Mouse (Mus musculus) limb, embryonic 12.5 days (tissue): ENCODE data around the gene C9. TPM values are rescaled to one million over a fixed set of nuclear protein-coding genes. Genes with fewer than 3 reads are reported as not detected.

ENCODE experiments used
- ATAC-seq: fragments of 200-750 bp; cut with Nextera tagmentation; 2 replicates; pipeline ENCODE4 v1.8.0; 2017; ENCODE audit warnings: low read depth, moderate TSS enrichment; ENCODE audit not compliant: insufficient number of reproducible peaks, insufficient read depth, low FRiP score, low TSS enrichment
- H3K27ac ChIP-seq: fragments of 300-500 bp; sonication (generic); 2 replicates; pipeline ENCODE4 v1.5.1; 2016; ENCODE audit warnings: mild to moderate bottlenecking, moderate library complexity
- H3K27me3 ChIP-seq: fragments of 300-500 bp; sonication (generic); 2 replicates; pipeline ENCODE4 v1.6.1; 2016; ENCODE audit warnings: mild to moderate bottlenecking, moderate library complexity
- H3K36me3 ChIP-seq: fragments of 300-500 bp; sonication (generic); 2 replicates; pipeline ENCODE4 v1.6.1; 2016; ENCODE audit warnings: mild to moderate bottlenecking, moderate library complexity
- H3K4me1 ChIP-seq: fragments of 300-500 bp; sonication (generic); replicated peaks from 2 replicates; pipeline ENCODE4 v1.6.1; 2016
- H3K4me2 ChIP-seq: fragments of 300-500 bp; sonication (generic); 2 replicates; pipeline ENCODE4 v1.6.1; 2016; ENCODE audit warnings: mild to moderate bottlenecking, moderate library complexity
- H3K4me3 ChIP-seq: fragments of 300-500 bp; sonication (generic); replicated peaks from 2 replicates; pipeline ENCODE4 v1.5.1; 2016; ENCODE audit warnings: mild to moderate bottlenecking
- H3K9ac ChIP-seq: fragments of 300-500 bp; sonication (generic); replicated peaks from 2 replicates; pipeline ENCODE4 v1.6.1; 2016; ENCODE audit warnings: mild to moderate bottlenecking, moderate library complexity
- H3K9me3 ChIP-seq: fragments of 300-500 bp; sonication (generic); 2 replicates; pipeline ENCODE4 v1.6.1; 2016; ENCODE audit warnings: mild to moderate bottlenecking, moderate library complexity
- WGBS: fragments of 180-500 bp; shearing (Covaris S2); methylation state at CpG from one replicate; pipeline ENCODE4 v1.1.7; 2016; 5-methylcytosine and 5-hydroxymethylcytosine counted together
- polyA plus RNA-seq: library from polyadenylated mRNA; unstranded; fragments of >200 nt; fragmentation: Nextera tagmentation; extraction: Ambion mirVana; gene quantifications from 2 replicates; pipeline ENCODE4 v1.2.1, GENCODE M21; 2016

Gene C9
- polyA plus RNA-seq, 1 experiment from 2014 or later, result not detected

GRCm38 (mm10) chr15:6469384-6469783 lies 24.3 kb downstream of the C9 start:
- Histone ChIP-seq H3K27me3 (no peaks in the 10 kb centered on the region), H3K4me2 (no peak overlapping the region), H3K4me1 (peaks cover 4% of the 10 kb centered on the region; the same call in 1 of the 2 replicates), H3K9me3 (no peaks in the 10 kb centered on the region), H3K27ac (no peak overlapping the region), H3K4me3 (no peak overlapping the region), H3K36me3 (no peaks in the 10 kb centered on the region), H3K9ac (no peak overlapping the region)
- 67% methylated on average over 3 of the region's 3 CpGs for WGBS
- no peak for ATAC-seq

- H3K36me3 ChIP-seq, result no peaks in the 10 kb centered on the region
- WGBS, result 74% methylated on average over 3 of the region's 3 CpGs
- H3K4me2 ChIP-seq, result no peak overlapping the region
- no peaks in the 10 kb centered on the region for H3K27me3 ChIP-seq
- no peak overlapping the region for H3K4me3 ChIP-seq
- no peak for ATAC-seq
- H3K9me3 ChIP-seq, result peaks cover 4% of the 10 kb centered on the region; the same call in 1 of the 2 replicates
- no peak overlapping the region for H3K27ac ChIP-seq
- no peak overlapping the region for H3K9ac ChIP-seq
- H3K4me1 ChIP-seq, result no peaks in the 10 kb centered on the region
Measured at GRCm38 (mm10) chr15:6483561-6483960, 38.4 kb downstream of the C9 start.

GRCm38 (mm10) chr15:6492386-6492785 lies 47.3 kb downstream of the C9 start:
- Histone ChIP-seq H3K4me1 (no peaks in the 10 kb centered on the region), H3K9ac (no peak overlapping the region), H3K36me3 (no peaks in the 10 kb centered on the region), H3K4me2 (no peak overlapping the region), H3K27ac (no peak overlapping the region), H3K27me3 (no peaks in the 10 kb centered on the region), H3K9me3 (no peaks in the 10 kb centered on the region), H3K4me3 (no peak overlapping the region)
- no peak for ATAC-seq
- WGBS, result 95% methylated on average over 2 of the region's 2 CpGs

DNA sequence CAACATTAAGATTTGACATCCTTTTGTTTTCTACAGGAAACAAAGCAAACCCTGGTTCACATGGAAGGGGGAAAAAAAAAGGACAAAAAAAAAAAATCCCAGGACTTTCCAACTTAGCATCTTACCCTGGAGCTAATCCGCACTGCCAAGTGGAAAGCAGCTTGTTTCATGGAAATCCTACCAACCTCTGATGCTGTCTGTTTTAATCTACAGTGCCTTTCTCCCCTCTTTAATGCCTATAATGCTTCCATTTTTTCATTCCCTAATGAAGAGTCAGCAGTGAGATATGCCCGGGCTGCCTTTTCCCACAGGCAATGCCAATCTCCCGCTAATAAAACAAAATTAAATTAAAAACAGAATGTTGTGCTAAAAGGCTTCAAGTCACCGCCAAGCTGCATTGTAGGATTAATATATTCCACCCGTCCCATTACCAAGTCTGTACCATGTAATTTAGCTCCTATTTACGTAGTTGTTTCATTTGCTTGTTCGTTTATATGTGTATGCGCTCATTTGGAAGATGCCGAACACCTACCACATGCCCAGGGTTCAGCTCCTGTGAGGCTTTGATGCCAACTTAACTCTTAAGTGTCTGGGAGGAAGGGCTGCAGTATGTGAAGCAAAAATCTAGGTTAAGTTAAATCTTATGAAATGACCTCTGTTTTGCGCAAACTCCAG lies 53.4 kb downstream of the C9 start:
- no peak for ATAC-seq
- H3K4me1 ChIP-seq, result peaks cover 9% of the 10 kb centered on the region
- H3K36me3 ChIP-seq, result no peaks in the 10 kb centered on the region
- no peaks in the 10 kb centered on the region for H3K9me3 ChIP-seq
- H3K4me3 ChIP-seq, result no peak overlapping the region
- 40% methylated on average over 10 of the region's 10 CpGs for WGBS
- H3K27me3 ChIP-seq, result no peaks in the 10 kb centered on the region
- H3K27ac ChIP-seq, result no peak overlapping the region
- H3K4me2 ChIP-seq, result peak overlapping the region; percentile 27
- no peak overlapping the region for H3K9ac ChIP-seq

DNA sequence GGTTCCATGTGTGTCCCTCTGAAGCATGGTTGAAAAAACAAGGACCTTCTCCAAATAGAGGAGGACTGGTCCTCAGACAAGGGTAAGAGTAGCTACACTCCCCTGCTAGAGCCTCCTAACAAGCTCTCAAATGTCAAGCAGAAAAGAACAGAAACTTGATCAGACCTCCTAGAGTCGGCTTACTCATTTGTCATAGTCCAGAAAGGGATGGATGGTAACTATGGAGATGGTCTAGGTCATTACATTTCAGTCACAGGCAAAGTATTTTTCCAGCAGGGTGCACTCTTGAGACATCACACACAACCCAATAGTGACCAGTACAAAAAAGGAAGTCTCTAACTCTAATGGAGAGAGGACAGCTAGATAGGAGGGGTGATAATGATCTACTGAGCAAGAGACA lies 55.7 kb downstream of the C9 start:
- Histone ChIP-seq H3K9ac (no peak overlapping the region), H3K36me3 (no peaks in the 10 kb centered on the region), H3K4me2 (no peak overlapping the region), H3K27ac (no peak overlapping the region), H3K4me3 (no peak overlapping the region), H3K27me3 (no peaks in the 10 kb centered on the region), H3K4me1 (peaks cover 9% of the 10 kb centered on the region), H3K9me3 (no peaks in the 10 kb centered on the region)
- no peak for ATAC-seq
- WGBS, result 64% methylated on average over 1 of the region's 1 CpGs

DNA sequence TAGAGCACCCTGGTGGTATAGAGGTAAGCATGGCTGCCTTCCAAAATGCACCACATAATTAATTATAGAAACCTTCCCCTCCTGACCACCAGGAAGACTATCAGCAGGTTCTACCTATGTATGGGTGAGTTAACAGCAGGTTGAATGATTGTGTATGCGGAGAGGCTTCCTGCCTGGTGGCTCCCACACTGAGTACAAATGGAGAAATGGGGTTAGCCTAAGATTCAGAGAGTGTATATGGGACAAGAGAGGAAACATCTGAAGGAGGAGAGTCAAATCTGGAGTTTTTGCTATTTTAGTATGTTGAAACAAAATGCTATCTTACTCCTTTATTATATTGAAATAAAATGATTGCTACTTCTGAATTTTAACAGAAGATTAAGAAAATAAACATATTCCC lies 72.4 kb downstream of the C9 start:
- Histone ChIP-seq H3K9me3 (no peaks in the 10 kb centered on the region), H3K36me3 (no peaks in the 10 kb centered on the region), H3K4me1 (no peaks in the 10 kb centered on the region), H3K27ac (no peak overlapping the region), H3K4me3 (no peak overlapping the region), H3K9ac (no peak overlapping the region), H3K4me2 (no peak overlapping the region), H3K27me3 (no peaks in the 10 kb centered on the region)
- ATAC-seq, result no peak
- 90% methylated on average over 1 of the region's 1 CpGs for WGBS

GRCm38 (mm10) chr15:6519417-6520255 lies 74.5 kb downstream of the C9 start:
- Histone ChIP-seq H3K36me3 (no peaks in the 10 kb centered on the region), H3K4me3 (no peak overlapping the region), H3K9ac (no peak overlapping the region), H3K27me3 (no peaks in the 10 kb centered on the region), H3K27ac (no peak overlapping the region), H3K4me2 (no peak overlapping the region), H3K4me1 (no peaks in the 10 kb centered on the region), H3K9me3 (no peaks in the 10 kb centered on the region)
- no peak for ATAC-seq
- 82% methylated on average over 19 of the region's 19 CpGs for WGBS

DNA sequence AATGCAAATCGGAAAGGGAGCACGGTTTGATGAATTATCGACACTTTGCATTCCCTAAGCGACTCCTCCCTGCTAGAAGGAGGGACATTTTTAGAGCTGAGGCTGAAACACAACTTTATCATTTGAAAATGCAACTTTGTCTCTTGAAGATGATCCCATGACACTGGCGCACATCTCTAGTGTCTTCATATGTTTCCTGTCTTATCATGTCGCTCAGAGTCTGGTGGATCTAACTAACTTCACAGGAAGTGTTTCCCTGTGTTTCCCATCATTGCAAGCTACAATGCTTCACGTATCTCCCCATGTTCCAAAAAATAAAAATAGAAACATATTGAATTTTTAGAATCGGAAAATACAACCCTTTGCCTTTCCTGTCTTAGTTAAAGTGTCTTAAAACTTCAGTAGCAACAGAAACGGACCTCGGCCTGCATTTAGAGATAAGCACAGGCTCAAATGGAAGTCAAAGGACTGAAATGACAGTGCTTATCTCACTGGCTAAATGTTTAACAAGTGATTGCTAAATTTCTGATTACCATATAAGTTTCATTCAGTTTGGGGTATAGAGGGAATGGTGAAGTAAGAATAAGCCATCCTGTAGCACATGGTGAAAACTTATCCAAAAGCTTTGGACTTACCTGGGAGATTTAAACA lies 75.5 kb downstream of the C9 start:
- no peak for ATAC-seq

DNA sequence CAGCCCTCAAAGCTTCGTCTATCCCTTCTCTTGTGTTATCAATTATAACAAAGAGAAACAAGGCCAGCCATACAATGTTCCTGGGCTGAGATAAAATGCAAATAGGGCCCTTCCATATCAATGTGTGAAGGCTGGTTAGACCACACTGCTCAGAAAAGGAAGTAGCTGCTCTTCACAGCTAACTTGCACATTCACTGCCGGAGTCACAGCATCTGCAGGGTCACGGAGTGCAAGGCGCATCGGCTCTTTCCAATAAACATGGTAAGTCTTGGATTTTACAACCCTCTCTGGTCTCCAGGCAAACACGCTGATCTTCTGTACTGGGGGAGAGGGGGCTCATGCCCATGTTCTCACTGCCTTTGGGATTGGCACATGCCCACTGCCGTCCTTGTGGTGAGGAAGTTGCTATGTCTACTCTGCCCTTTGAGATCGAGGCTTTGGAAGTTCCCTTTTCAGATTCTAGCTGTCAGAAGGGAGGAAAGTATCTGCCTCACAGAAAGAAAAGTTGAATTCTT lies 77.6 kb downstream of the C9 start, which contains the start of gene Fyb:
Fyb (plus strand) TSS at position 201 of the 515 bp plus-strand sequence.
- Histone ChIP-seq H3K9ac (no peak within 1 kb of the TSS), H3K4me3 (no peak within 1 kb of the TSS), H3K4me1 (no peaks in the 10 kb centered on the region), H3K27ac (no peak within 1 kb of the TSS), H3K9me3 (no peaks in the 10 kb centered on the region), H3K4me2 (no peak within 1 kb of the TSS), H3K36me3 (no peaks in the 10 kb centered on the region), H3K27me3 (no peaks in the 10 kb centered on the region)
- 78% methylated on average over 8 of the region's 8 CpGs for WGBS
- no peak for ATAC-seq

More for the DNA sequence above, 75.5 kb downstream of the C9 start:
- Histone ChIP-seq H3K9me3 (no peaks in the 10 kb centered on the region), H3K27ac (no peak overlapping the region), H3K27me3 (no peaks in the 10 kb centered on the region), H3K4me3 (no peak overlapping the region), H3K9ac (no peak overlapping the region), H3K4me1 (no peaks in the 10 kb centered on the region), H3K4me2 (no peak overlapping the region), H3K36me3 (no peaks in the 10 kb centered on the region)
- WGBS, result 90% methylated on average over 10 of the region's 10 CpGs

- H3K4me3 ChIP-seq, result no peak overlapping the region
- H3K36me3 ChIP-seq, result no peaks in the 10 kb centered on the region
- no peaks in the 10 kb centered on the region for H3K4me1 ChIP-seq
- no peak overlapping the region for H3K4me2 ChIP-seq
- ATAC-seq, result no peak
- no peak overlapping the region for H3K9ac ChIP-seq
- H3K27ac ChIP-seq, result no peak overlapping the region
- 94% methylated on average over 2 of the region's 2 CpGs for WGBS
- H3K9me3 ChIP-seq, result no peaks in the 10 kb centered on the region
- H3K27me3 ChIP-seq, result no peaks in the 10 kb centered on the region
Measured at GRCm38 (mm10) chr15:6524801-6525200, 79.7 kb downstream of the C9 start.

DNA sequence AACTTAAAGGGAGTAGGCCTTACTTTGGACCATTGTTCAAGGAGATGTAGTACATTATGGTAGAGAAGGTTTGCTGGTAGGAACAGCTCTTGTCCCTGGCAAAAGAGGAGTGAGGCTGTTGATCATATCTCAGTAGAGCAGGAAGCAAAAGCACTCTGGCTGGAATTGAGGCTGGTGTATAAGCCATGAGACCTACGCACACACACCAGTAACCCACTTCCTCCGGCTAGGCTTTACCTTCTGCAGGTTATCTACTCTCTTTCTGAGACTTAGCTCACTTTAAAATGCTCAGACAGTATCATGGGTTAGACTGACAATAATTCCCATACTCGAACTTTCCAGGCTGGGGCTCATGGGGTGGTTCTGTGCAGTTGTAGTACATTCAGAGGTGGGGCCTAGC lies 80.3 kb downstream of the C9 start:
- no peaks in the 10 kb centered on the region for H3K9me3 ChIP-seq
- no peak overlapping the region for H3K9ac ChIP-seq
- no peak overlapping the region for H3K4me3 ChIP-seq
- no peaks in the 10 kb centered on the region for H3K4me1 ChIP-seq
- no peak for ATAC-seq
- no peak overlapping the region for H3K4me2 ChIP-seq
- no peaks in the 10 kb centered on the region for H3K36me3 ChIP-seq
- no peaks in the 10 kb centered on the region for H3K27me3 ChIP-seq
- WGBS, result 87% methylated on average over 3 of the region's 3 CpGs
- no peak overlapping the region for H3K27ac ChIP-seq
